Mouse (Mus musculus) lung, adult 10 weeks (tissue): Measurements from ENCODE around the gene Arl6. TPM values are rescaled to one million over a fixed set of nuclear protein-coding genes. Genes with fewer than 3 reads are reported as not detected.

Source experiments
- polyA plus RNA-seq: library from polyadenylated mRNA; stranded (reverse); fragments of 350-450 nt; fragmentation: Illumina TruSeq; extraction: RNeasy Lipid Tissue Mini Kit (QIAGEN cat#74804); gene quantifications from one replicate; pipeline ENCODE4 v1.2.3, GENCODE M21; 2014; ENCODE audit warnings: low read depth, low replicate concordance; ENCODE audit not compliant: insufficient read depth

Arl6 gene
- 12.5 TPM for polyA plus RNA-seq

GRCm38 (mm10) chr16:59639102-59639691 is at the start of gene Arl6:
Gene Arl6 (minus strand): TSS chr16:59639391.

GRCm38 (mm10) chr16:59600311-59601251 is 38.6 kb downstream of the Arl6 start, which contains the start of gene Crybg3:
Gene Crybg3 (minus strand): TSS chr16:59600979.

Other genes with a start within 250 kb of the Arl6 start
- gene Gabrr3, start 232.1 kb downstream of the Arl6 start, polyA plus RNA-seq = not detected
- gene Riox2, start 167.6 kb downstream of the Arl6 start, polyA plus RNA-seq = 10.7 TPM
- gene Crybg3, start 38.4 kb downstream of the Arl6 start, polyA plus RNA-seq = 9.2 TPM